Mouse (Mus musculus): Measurements from ENCODE around the gene Gm35315. TPM values are rescaled to one million over a fixed set of nuclear protein-coding genes. Genes with fewer than 3 reads are reported as not detected.
"Not testable (repeated sequence)": the region's sequence is repeated elsewhere in the genome, so short reads cannot be mapped to it uniquely, and the experiment has no call there.

The Gm35315 gene
- polyA plus RNA-seq, 1 experiment from 2014 or later: 1.0 TPM

DNA sequence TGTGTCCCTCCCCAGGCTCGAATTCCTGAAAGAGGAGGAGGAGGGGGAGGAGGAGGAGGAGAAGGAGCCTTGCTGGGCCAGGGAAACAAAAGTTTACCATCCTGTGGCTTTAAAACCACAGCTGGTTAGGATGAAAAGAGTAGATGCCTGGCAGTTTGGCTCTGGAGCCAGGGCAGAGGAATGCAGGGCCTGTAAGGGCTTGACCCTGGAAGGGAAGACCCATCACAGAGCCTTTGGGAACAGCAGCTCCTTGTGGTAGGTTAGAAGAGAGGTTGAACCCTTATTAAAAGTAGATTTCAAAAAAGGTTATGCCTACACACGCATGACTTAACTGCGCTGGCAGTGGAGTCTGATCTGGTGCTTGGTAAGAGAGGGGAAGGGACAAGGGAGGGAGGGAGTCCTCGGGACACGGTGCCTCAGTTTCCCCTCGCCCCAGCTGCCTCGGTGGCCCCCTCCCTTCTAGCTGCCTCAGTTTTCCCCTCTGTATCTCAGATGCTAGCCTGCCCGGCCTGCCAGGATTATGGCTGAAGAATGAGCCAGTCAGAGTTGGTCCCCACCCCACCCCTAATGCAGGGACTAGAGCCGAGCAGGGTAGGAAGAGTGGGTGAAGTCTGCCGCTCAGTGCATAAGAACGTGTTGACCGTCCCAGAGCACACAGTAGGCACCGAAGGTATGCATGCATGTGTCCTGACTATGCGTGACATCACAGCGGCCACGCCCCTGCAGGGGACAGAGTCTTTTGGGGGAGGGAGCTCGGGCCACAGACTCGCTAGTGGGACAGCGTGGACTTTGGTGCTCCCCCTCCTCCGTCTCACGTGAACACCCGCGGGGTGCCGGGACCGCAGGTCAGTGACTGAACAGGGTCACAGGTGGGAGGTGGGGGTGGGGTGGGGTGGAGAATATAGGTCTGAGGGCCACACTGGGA, 5.7 kb upstream of the Gm35315 start, which contains the start of gene Plcxd1:
TSS of gene Plcxd1 (plus strand) at position 314 of the 925 bp plus-strand sequence.
- ATAC-seq (ENCODE audit: low FRiP score, low read depth): peak; percentile 16; the same call in 1 of the 2 replicates
- Histone ChIP-seq H3K27me3 (peaks cover 12% of the 10 kb centered on the region), H3K4me2 (replicated peaks) (peak within 1 kb of the TSS; percentile 76), H3K27ac (no peak within 1 kb of the TSS), H3K36me3 (peaks cover 26% of the 10 kb centered on the region), H3K9me3 (no peaks in the 10 kb centered on the region), H3K4me3 (peak within 1 kb of the TSS; percentile 42), H3K9ac (no peak within 1 kb of the TSS), H3K4me1 (peaks cover 15% of the 10 kb centered on the region)
- 7% methylated on average over 25 of the region's 25 CpGs for WGBS

GRCm38 (mm10) chr5:110098991-110099477, 4.8 kb upstream of the Gm35315 start:
- 26% methylated on average over 1 of the region's 1 CpGs for WGBS
- Histone ChIP-seq H3K4me1 (peaks cover 20% of the 10 kb centered on the region), H3K4me2 (replicated peaks) (no peak overlapping the region), H3K4me3 (no peak overlapping the region), H3K9me3 (no peaks in the 10 kb centered on the region), H3K27me3 (peaks cover 12% of the 10 kb centered on the region), H3K27ac (no peak overlapping the region), H3K36me3 (peaks cover 17% of the 10 kb centered on the region), H3K9ac (no peak overlapping the region)
- ATAC-seq (ENCODE audit: low FRiP score, low read depth): no peak

GRCm38 (mm10) chr5:110094847-110095213, 610 bp upstream of the Gm35315 start:
- no peak overlapping the region for H3K27ac ChIP-seq
- no peaks in the 10 kb centered on the region for H3K36me3 ChIP-seq
- H3K9me3 ChIP-seq: no peaks in the 10 kb centered on the region
- peak overlapping the region; percentile 74 for H3K4me2 ChIP-seq (replicated peaks)
- peaks cover 5% of the 10 kb centered on the region; the same call in 1 of the 2 replicates for H3K4me1 ChIP-seq
- peak overlapping the region; percentile 35 for H3K9ac ChIP-seq
- WGBS: 14% methylated on average over 4 of the region's 4 CpGs
- H3K27me3 ChIP-seq: no peaks in the 10 kb centered on the region
- H3K4me3 ChIP-seq: peak overlapping the region; percentile 50
- ATAC-seq (ENCODE audit: low FRiP score, low read depth): 0 out of 2 replicates have a peak, but pooled peaks have one; percentile 0

DNA sequence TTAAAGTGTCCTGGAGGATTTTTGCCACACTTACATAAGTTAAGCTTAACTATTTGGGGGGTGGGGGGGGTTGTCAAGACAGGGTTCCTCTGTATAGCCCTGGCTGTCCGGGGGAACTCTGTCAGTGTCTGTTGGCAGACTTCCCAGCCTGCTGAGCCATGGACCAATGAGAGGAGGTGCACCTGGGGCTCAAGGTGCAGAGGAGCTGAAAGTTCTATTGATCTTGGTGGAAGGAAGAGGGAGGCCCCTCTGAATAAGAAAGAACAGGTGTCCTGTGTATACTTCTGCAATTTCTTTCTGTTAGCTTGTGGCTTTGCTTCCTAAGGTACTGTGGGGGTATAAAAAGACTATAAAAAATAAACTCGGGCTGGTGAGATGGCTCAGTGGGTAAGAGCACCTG, 2.7 kb downstream of the Gm35315 start:
- Histone ChIP-seq H3K4me2 (replicated peaks) (no peak overlapping the region), H3K4me1 (peaks cover 5% of the 10 kb centered on the region; the same call in 1 of the 2 replicates), H3K36me3 (no peaks in the 10 kb centered on the region), H3K4me3 (no peak overlapping the region), H3K9me3 (no peaks in the 10 kb centered on the region), H3K27ac (no peak overlapping the region), H3K9ac (no peak overlapping the region), H3K27me3 (no peaks in the 10 kb centered on the region)
- no peak for ATAC-seq (ENCODE audit: low FRiP score, low read depth)
- WGBS: 59% methylated on average over 2 of the region's 2 CpGs

GRCm38 (mm10) chr5:110086161-110086866, 7.9 kb downstream of the Gm35315 start:
- 29% methylated on average over 14 of the region's 14 CpGs for WGBS
- Histone ChIP-seq H3K4me2 (replicated peaks) (no peak overlapping the region), H3K27ac (no peak overlapping the region), H3K9me3 (peaks cover 8% of the 10 kb centered on the region; the same call in 1 of the 2 replicates), H3K4me3 (no peak overlapping the region), H3K36me3 (no peaks in the 10 kb centered on the region), H3K27me3 (no peaks in the 10 kb centered on the region), H3K4me1 (no peaks in the 10 kb centered on the region), H3K9ac (no peak overlapping the region)
- ATAC-seq (ENCODE audit: low FRiP score, low read depth): no peak

DNA sequence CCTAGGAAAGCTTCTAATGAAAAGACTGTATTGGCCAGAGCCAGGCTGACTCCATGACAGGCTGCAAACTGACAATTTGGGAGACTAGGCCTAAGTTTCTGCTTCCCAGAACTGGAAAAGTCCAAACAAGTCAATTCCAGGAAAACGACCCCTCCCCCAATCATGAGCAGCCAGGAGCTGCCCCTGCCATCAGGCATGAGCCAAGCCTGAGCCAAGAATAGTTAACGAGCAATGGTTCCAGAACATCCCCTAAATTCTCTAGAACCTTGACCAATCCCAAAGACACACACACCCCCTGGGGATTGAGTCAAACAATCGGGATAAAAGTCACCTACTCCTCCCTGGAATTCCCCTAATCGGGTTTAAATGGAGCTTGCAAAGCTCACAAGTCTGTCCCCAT, 11.3 kb downstream of the Gm35315 start:
- no peaks in the 10 kb centered on the region for H3K27me3 ChIP-seq

DNA sequence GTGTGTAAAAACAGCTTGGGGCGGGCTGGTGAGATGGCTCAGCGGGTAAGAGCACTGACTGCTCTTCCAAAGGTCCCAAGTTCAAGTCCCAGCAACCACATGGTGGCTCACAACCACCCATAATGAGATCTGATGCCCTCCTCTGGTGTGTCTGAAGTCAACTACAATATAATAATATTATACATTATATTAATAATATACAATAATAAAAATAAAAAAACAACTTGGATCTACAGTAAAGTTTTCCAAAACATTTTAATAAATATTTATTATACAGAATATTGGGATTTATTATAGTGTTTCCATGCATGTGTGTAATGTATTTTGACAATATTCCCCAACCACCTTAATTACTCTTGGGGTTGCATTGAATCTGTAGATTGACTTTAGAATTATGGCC, 21.8 kb downstream of the Gm35315 start, which contains the start of gene Gm17655:
TSS of gene Gm17655 (minus strand) at position 101 of the 400 bp plus-strand sequence.
- not testable (repeated sequence) for H3K9ac ChIP-seq; H3K27me3 ChIP-seq; H3K4me1 ChIP-seq; H3K36me3 ChIP-seq; ATAC-seq (ENCODE audit: low FRiP score, low read depth); H3K4me2 ChIP-seq (replicated peaks); H3K27ac ChIP-seq; H3K4me3 ChIP-seq
- 84% methylated on average over 2 of the region's 2 CpGs for WGBS
- H3K9me3 ChIP-seq: peaks cover 27% of the 10 kb centered on the region

More for the DNA sequence above, 11.3 kb downstream of the Gm35315 start:
- ATAC-seq (ENCODE audit: low FRiP score, low read depth): no peak
- no peak overlapping the region for H3K4me2 ChIP-seq (replicated peaks)
- no peak overlapping the region for H3K4me3 ChIP-seq
- no peak overlapping the region for H3K27ac ChIP-seq
- H3K36me3 ChIP-seq: peaks cover 9% of the 10 kb centered on the region
- H3K9ac ChIP-seq: no peak overlapping the region
- 80% methylated on average over 4 of the region's 4 CpGs for WGBS
- H3K9me3 ChIP-seq: peaks cover 27% of the 10 kb centered on the region
- H3K4me1 ChIP-seq: no peaks in the 10 kb centered on the region

DNA sequence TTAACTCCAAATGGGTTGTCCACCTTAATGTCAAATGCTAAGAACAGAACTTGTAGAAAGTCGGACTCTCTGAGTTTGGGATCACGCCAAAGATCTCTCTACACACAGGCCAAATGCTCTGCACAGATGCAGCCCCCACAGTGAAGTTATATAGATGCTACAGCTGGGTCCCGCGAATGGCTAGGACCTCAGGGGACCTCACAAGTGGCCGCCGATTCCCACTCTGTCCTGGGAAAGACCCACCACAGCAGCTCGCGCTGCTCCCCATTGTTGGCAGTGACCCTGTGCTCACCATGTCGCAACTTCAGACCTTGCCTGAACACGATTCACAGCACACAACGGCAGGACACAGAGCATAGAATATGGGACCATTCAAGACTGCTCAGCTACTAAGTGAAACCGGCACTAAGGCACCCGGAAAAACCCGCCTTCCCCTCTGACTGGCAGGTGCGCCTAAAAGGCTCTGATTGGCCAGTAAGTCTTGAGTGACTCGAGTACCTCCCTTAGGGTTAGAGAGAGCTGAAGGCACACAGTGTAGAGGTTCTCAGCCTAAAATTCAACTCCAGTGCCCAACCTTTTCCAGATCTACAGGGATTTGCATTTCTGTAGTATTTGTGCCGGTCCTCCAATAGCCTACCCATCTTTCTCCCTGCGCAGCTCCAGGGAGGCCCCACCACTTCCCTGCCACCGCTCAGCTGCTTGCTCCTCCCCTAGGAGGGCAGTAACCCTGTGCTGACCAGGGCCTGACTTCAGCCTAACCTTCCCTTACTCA, 36.4 kb downstream of the Gm35315 start:
- H3K4me2 ChIP-seq (replicated peaks): peak overlapping the region; percentile 62
- H3K4me1 ChIP-seq: no peaks in the 10 kb centered on the region
- ATAC-seq (ENCODE audit: low FRiP score, low read depth): peak; percentile 99
- H3K9ac ChIP-seq: peak overlapping the region; percentile 64
- H3K4me3 ChIP-seq: peak overlapping the region; percentile 51
- 2% methylated on average over 19 of the region's 19 CpGs for WGBS
- H3K27ac ChIP-seq: peak overlapping the region; percentile 63; the same call in 1 of the 2 replicates
- H3K36me3 ChIP-seq: no peaks in the 10 kb centered on the region
- H3K9me3 ChIP-seq: peaks cover 11% of the 10 kb centered on the region; the same call in 1 of the 2 replicates
- no peaks in the 10 kb centered on the region for H3K27me3 ChIP-seq

Other genes with a start within 250 kb of the Gm35315 start
- 0.89 and 1.0 TPM in 2 replicates for gene Gm15446, start 171.0 kb downstream of the Gm35315 start, polyA plus RNA-seq (2015; fragmentation: Nextera tagmentation; extraction: Ambion mirVana)
- 27.5 and 28.2 TPM in 2 replicates for gene Zfp932, start 97.9 kb downstream of the Gm35315 start, polyA plus RNA-seq (2015; fragmentation: Nextera tagmentation; extraction: Ambion mirVana)
- gene Gm17655, start 21.9 kb downstream of the Gm35315 start, polyA plus RNA-seq (2015; fragmentation: Nextera tagmentation; extraction: Ambion mirVana): 3.7 and 5.1 TPM in 2 replicates
- gene Plcxd1, start 5.5 kb upstream of the Gm35315 start, polyA plus RNA-seq (2015; fragmentation: Nextera tagmentation; extraction: Ambion mirVana): 1.6 and 1.9 TPM in 2 replicates
- gene Gtpbp6, start 13.8 kb upstream of the Gm35315 start, polyA plus RNA-seq (2015; fragmentation: Nextera tagmentation; extraction: Ambion mirVana): 33.6 and 33.7 TPM in 2 replicates
- 5.3 and 5.7 TPM in 2 replicates for gene Zfp605, start 15.7 kb upstream of the Gm35315 start, polyA plus RNA-seq (2015; fragmentation: Nextera tagmentation; extraction: Ambion mirVana)
- 30.1 and 32.3 TPM in 2 replicates for gene Chfr, start 41.4 kb upstream of the Gm35315 start, polyA plus RNA-seq (2015; fragmentation: Nextera tagmentation; extraction: Ambion mirVana)
- 24.6 and 29.3 TPM in 2 replicates for gene Golga3, start 82.3 kb upstream of the Gm35315 start, polyA plus RNA-seq (2015; fragmentation: Nextera tagmentation; extraction: Ambion mirVana)
- 28.7 and 34.1 TPM in 2 replicates for gene Ankle2, start 136.6 kb upstream of the Gm35315 start, polyA plus RNA-seq (2015; fragmentation: Nextera tagmentation; extraction: Ambion mirVana)
- gene Pgam5, start 175.5 kb upstream of the Gm35315 start, polyA plus RNA-seq (2015; fragmentation: Nextera tagmentation; extraction: Ambion mirVana): 79.0 and 79.1 TPM in 2 replicates
- 8.0 and 9.7 TPM in 2 replicates for gene Pxmp2, start 191.8 kb upstream of the Gm35315 start, polyA plus RNA-seq (2015; fragmentation: Nextera tagmentation; extraction: Ambion mirVana)
- 31.5 and 32.8 TPM in 2 replicates for gene Pole, start 191.9 kb upstream of the Gm35315 start, polyA plus RNA-seq (2015; fragmentation: Nextera tagmentation; extraction: Ambion mirVana)
- 0.92 TPM in 2 replicates for gene P2rx2, start 248.8 kb upstream of the Gm35315 start, polyA plus RNA-seq (2015; fragmentation: Nextera tagmentation; extraction: Ambion mirVana)

Measured in limb, embryonic 13.5 days (tissue).